Mouse (Mus musculus) adrenal gland (tissue): ENCODE results near the gene Ak2.

Source experiments
- intact Hi-C: fragments of 180-260 bp; cut with DNase I; formaldehyde crosslinking; loops from one replicate; pipeline ENCODE4 v1.15.1; 2025

Ak2 gene

GRCm38 (mm10) chr4:129034706-129035660 is 43.2 kb downstream of the Ak2 start:
- intact Hi-C loops: no loop called here

GRCm38 (mm10) chr4:129035851-129036445 is 44.2 kb downstream of the Ak2 start:
- intact Hi-C loops: no loop called here

- intact Hi-C loops: no loop called here
These were observed 56.1 kb downstream of the Ak2 start for GRCm38 (mm10) chr4:129047721-129048421.

GRCm38 (mm10) chr4:129048501-129049305 is 56.9 kb downstream of the Ak2 start:
- intact Hi-C loops: no loop called here

GRCm38 (mm10) chr4:129049306-129050011 is 57.7 kb downstream of the Ak2 start:
- intact Hi-C loops: no loop called here

- intact Hi-C loops: no loop called here
These were observed 58.6 kb downstream of the Ak2 start for GRCm38 (mm10) chr4:129050365-129050764.

- intact Hi-C loops: no loop called here
These were observed 59.2 kb downstream of the Ak2 start for GRCm38 (mm10) chr4:129050901-129051417.

GRCm38 (mm10) chr4:129051461-129052183 is 59.9 kb downstream of the Ak2 start:
- intact Hi-C loops: no loop called here

- intact Hi-C loops: loop anchor here (5.0 kb wide), 2 partner anchors 32 to 62 kb away; partner anchors contain the start of gene Ak2
These were observed 63.0 kb downstream of the Ak2 start for GRCm38 (mm10) chr4:129054757-129055156.

- intact Hi-C loops: loop anchor here (5.0 kb wide), 2 partner anchors 33 to 63 kb away; partner anchors contain the start of gene Ak2
These were observed 63.8 kb downstream of the Ak2 start for GRCm38 (mm10) chr4:129055562-129055961.

- intact Hi-C loops: loop anchor here (5.0 kb wide), 2 partner anchors 35 to 65 kb away; partner anchors contain the start of gene Ak2
These were observed 65.9 kb downstream of the Ak2 start for GRCm38 (mm10) chr4:129057533-129058206.

GRCm38 (mm10) chr4:129058207-129059092 is 66.7 kb downstream of the Ak2 start, which contains the start of gene Rnf19b:
Gene Rnf19b (plus strand): TSS chr4:129058271.
- intact Hi-C loops: loop anchor here (5.0 kb wide), 2 partner anchors 36 to 66 kb away; partner anchors contain the start of gene Ak2

GRCm38 (mm10) chr4:129059125-129059551 is 67.4 kb downstream of the Ak2 start:
- intact Hi-C loops: loop anchor here (5.0 kb wide), 2 partner anchors 37 to 67 kb away; partner anchors contain the start of gene Ak2

GRCm38 (mm10) chr4:129059922-129060321 is 68.2 kb downstream of the Ak2 start:
- intact Hi-C loops: loop anchor here (5.0 kb wide), 2 partner anchors 38 to 68 kb away; partner anchors contain the start of gene Ak2
